Mouse (Mus musculus) ES-E14 (cell line): Measurements from ENCODE around the gene Cenpn.

Experiments
- CHD2 ChIP-seq: IDR thresholded peaks from 2 replicates; pipeline ENCODE4 v1.6.1; 2014; ENCODE audit warnings: mild to moderate bottlenecking, low read depth, low read length, inconsistent platforms
- MAFK ChIP-seq: IDR thresholded peaks from 2 replicates; pipeline ENCODE4 v1.6.1; 2014; ENCODE audit warnings: mild to moderate bottlenecking, low read depth, low read length, inconsistent platforms; ENCODE audit not compliant: insufficient read depth
- ZC3H11A ChIP-seq: IDR thresholded peaks from 2 replicates; pipeline ENCODE4 v1.6.1; 2012; ENCODE audit warnings: low read depth, mild to moderate bottlenecking, inconsistent platforms, low read length, borderline replicate concordance

DNA sequence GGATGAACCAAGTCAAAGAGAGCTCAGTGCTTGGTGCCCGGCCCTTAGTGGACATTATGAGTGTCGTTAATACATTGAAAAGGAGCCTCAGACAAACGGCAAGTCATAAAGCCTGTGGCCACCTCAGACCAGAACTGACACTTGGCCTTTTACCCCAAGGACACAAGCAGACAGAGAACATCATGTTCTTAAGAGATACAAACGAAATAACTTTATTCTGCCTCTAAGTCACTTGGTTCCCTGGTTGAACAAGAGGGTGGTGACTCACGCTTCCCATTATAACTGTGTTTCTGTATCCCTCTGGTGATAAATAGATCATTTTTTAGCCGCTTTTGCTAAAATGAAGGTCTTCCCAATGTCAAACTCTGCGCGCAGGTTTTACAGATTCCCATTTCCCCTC, 47.5 kb upstream of the Cenpn start:
- TF ChIP-seq ZC3H11A (no peak), MAFK (no peak), CHD2 (no peak)
